Mouse (Mus musculus): ENCODE results near the gene Igtp. TPM values are rescaled to one million over a fixed set of nuclear protein-coding genes. Genes with fewer than 3 reads are reported as not detected.
"Not testable (repeated sequence)": the region's sequence is repeated elsewhere in the genome, so short reads cannot be mapped to it uniquely, and the experiment has no call there.

Gene Igtp
- polyA plus RNA-seq, 1 experiment from 2014 or later, result 1.2 TPM

- 96% methylated on average over 6 of the region's 6 CpGs for WGBS
- DNase-seq (ENCODE audit: extremely low spot score, low spot score), result no peak
- H3K27ac ChIP-seq, result no peak overlapping the region
- H3K4me3 ChIP-seq, result no peak overlapping the region
- H3K9me3 ChIP-seq, result no peaks in the 10 kb centered on the region
- H3K36me3 ChIP-seq (replicated peaks), result no peaks in the 10 kb centered on the region
- H3K4me1 ChIP-seq, result peaks cover 10% of the 10 kb centered on the region
- H3K27me3 ChIP-seq (ENCODE audit: poor library complexity, severe bottlenecking), result no peaks in the 10 kb centered on the region
Measured at GRCm38 (mm10) chr11:58189675-58190074, 9.7 kb upstream of the Igtp start.

- no peak overlapping the region for H3K4me3 ChIP-seq
- no peak overlapping the region for H3K27ac ChIP-seq
- no peaks in the 10 kb centered on the region for H3K27me3 ChIP-seq (ENCODE audit: poor library complexity, severe bottlenecking)
- DNase-seq (ENCODE audit: extremely low spot score, low spot score), result no peak
- H3K36me3 ChIP-seq (replicated peaks), result no peaks in the 10 kb centered on the region
- H3K4me1 ChIP-seq, result peaks cover 10% of the 10 kb centered on the region
- no peaks in the 10 kb centered on the region for H3K9me3 ChIP-seq
- 84% methylated on average over 3 of the region's 3 CpGs for WGBS
Measured at GRCm38 (mm10) chr11:58193326-58193725, 6.0 kb upstream of the Igtp start.

- no peak overlapping the region for H3K27ac ChIP-seq
- no peak for DNase-seq (ENCODE audit: extremely low spot score, low spot score)
- WGBS, result 51% methylated on average over 4 of the region's 4 CpGs
- no peaks in the 10 kb centered on the region for H3K36me3 ChIP-seq (replicated peaks)
- no peaks in the 10 kb centered on the region for H3K9me3 ChIP-seq
- H3K4me3 ChIP-seq, result no peak overlapping the region
- no peaks in the 10 kb centered on the region for H3K27me3 ChIP-seq (ENCODE audit: poor library complexity, severe bottlenecking)
- H3K4me1 ChIP-seq, result peaks cover 11% of the 10 kb centered on the region
Measured at GRCm38 (mm10) chr11:58193860-58194520, 5.4 kb upstream of the Igtp start.

- DNase-seq (ENCODE audit: extremely low spot score, low spot score), result no peak
- Histone ChIP-seq H3K9me3 (no peaks in the 10 kb centered on the region), H3K27me3 (ENCODE audit: poor library complexity, severe bottlenecking) (no peaks in the 10 kb centered on the region), H3K27ac (peak overlapping the region; percentile 74), H3K36me3 (replicated peaks) (no peaks in the 10 kb centered on the region), H3K4me3 (peak overlapping the region; percentile 57), H3K4me1 (peaks cover 11% of the 10 kb centered on the region)
- 89% methylated on average over 4 of the region's 4 CpGs for WGBS
Measured at GRCm38 (mm10) chr11:58198663-58199062, 693 bp upstream of the Igtp start.

GRCm38 (mm10) chr11:58200226-58200625 lies 870 bp downstream of the Igtp start:
- H3K36me3 ChIP-seq (replicated peaks), result no peaks in the 10 kb centered on the region
- no peak for DNase-seq (ENCODE audit: extremely low spot score, low spot score)
- 91% methylated on average over 4 of the region's 4 CpGs for WGBS
- peaks cover 5% of the 10 kb centered on the region for H3K4me1 ChIP-seq
- no peaks in the 10 kb centered on the region for H3K27me3 ChIP-seq (ENCODE audit: poor library complexity, severe bottlenecking)
- H3K4me3 ChIP-seq, result no peak overlapping the region
- H3K9me3 ChIP-seq, result no peaks in the 10 kb centered on the region
- H3K27ac ChIP-seq, result no peak overlapping the region

- no peaks in the 10 kb centered on the region for H3K36me3 ChIP-seq (replicated peaks)
- H3K27ac ChIP-seq, result no peak overlapping the region
- no peak overlapping the region for H3K4me3 ChIP-seq
- H3K4me1 ChIP-seq, result peaks cover 5% of the 10 kb centered on the region
- H3K9me3 ChIP-seq, result no peaks in the 10 kb centered on the region
- DNase-seq (ENCODE audit: extremely low spot score, low spot score), result no peak
- H3K27me3 ChIP-seq (ENCODE audit: poor library complexity, severe bottlenecking), result no peaks in the 10 kb centered on the region
- WGBS, result 91% methylated on average over 12 of the region's 12 CpGs
Measured at GRCm38 (mm10) chr11:58201052-58201451, 1.7 kb downstream of the Igtp start.

- Histone ChIP-seq H3K9me3 (no peaks in the 10 kb centered on the region), H3K27ac (no peak overlapping the region), H3K4me3 (no peak overlapping the region), H3K4me1 (peaks cover 20% of the 10 kb centered on the region), H3K27me3 (ENCODE audit: poor library complexity, severe bottlenecking) (peaks cover 9% of the 10 kb centered on the region), H3K36me3 (replicated peaks) (no peaks in the 10 kb centered on the region)
- DNase-seq (ENCODE audit: extremely low spot score, low spot score), result no peak
- WGBS, result 100% methylated on average over 1 of the region's 1 CpGs
Measured at GRCm38 (mm10) chr11:58210321-58210886, 11.0 kb downstream of the Igtp start.

- H3K27ac ChIP-seq, result 0 out of 2 replicates have a peak overlapping the region, but pooled peaks have one; percentile 48
- H3K9me3 ChIP-seq, result no peaks in the 10 kb centered on the region
- peaks cover 9% of the 10 kb centered on the region for H3K27me3 ChIP-seq (ENCODE audit: poor library complexity, severe bottlenecking)
- 19% methylated on average over 9 of the region's 9 CpGs for WGBS
- DNase-seq (ENCODE audit: extremely low spot score, low spot score), result no peak
- peaks cover 20% of the 10 kb centered on the region for H3K4me1 ChIP-seq
- no peak overlapping the region for H3K4me3 ChIP-seq
- no peaks in the 10 kb centered on the region for H3K36me3 ChIP-seq (replicated peaks)
Measured at GRCm38 (mm10) chr11:58211062-58211681, 11.8 kb downstream of the Igtp start.

GRCm38 (mm10) chr11:58211682-58212067 lies 12.3 kb downstream of the Igtp start:
- WGBS, result 13% methylated on average over 2 of the region's 2 CpGs
- no peak overlapping the region for H3K4me3 ChIP-seq
- no peaks in the 10 kb centered on the region for H3K9me3 ChIP-seq
- peaks cover 9% of the 10 kb centered on the region for H3K27me3 ChIP-seq (ENCODE audit: poor library complexity, severe bottlenecking)
- no peak for DNase-seq (ENCODE audit: extremely low spot score, low spot score)
- no peak overlapping the region for H3K27ac ChIP-seq
- no peaks in the 10 kb centered on the region for H3K36me3 ChIP-seq (replicated peaks)
- peaks cover 20% of the 10 kb centered on the region for H3K4me1 ChIP-seq

GRCm38 (mm10) chr11:58213673-58214342 lies 14.5 kb downstream of the Igtp start:
- no peaks in the 10 kb centered on the region for H3K36me3 ChIP-seq (replicated peaks)
- no peak overlapping the region for H3K4me3 ChIP-seq
- no peak overlapping the region for H3K27ac ChIP-seq
- DNase-seq (ENCODE audit: extremely low spot score, low spot score), result no peak
- H3K27me3 ChIP-seq (ENCODE audit: poor library complexity, severe bottlenecking), result peaks cover 9% of the 10 kb centered on the region
- peaks cover 20% of the 10 kb centered on the region for H3K4me1 ChIP-seq
- no peaks in the 10 kb centered on the region for H3K9me3 ChIP-seq
- 85% methylated on average over 7 of the region's 7 CpGs for WGBS

GRCm38 (mm10) chr11:58214391-58215048 lies 15.2 kb downstream of the Igtp start:
- peak overlapping the region; percentile 66; the same call in 1 of the 2 replicates for H3K27ac ChIP-seq
- peak overlapping the region; percentile 41 for H3K4me3 ChIP-seq
- peaks cover 20% of the 10 kb centered on the region for H3K4me1 ChIP-seq
- peaks cover 9% of the 10 kb centered on the region for H3K27me3 ChIP-seq (ENCODE audit: poor library complexity, severe bottlenecking)
- WGBS, result 53% methylated on average over 17 of the region's 17 CpGs
- no peaks in the 10 kb centered on the region for H3K36me3 ChIP-seq (replicated peaks)
- H3K9me3 ChIP-seq, result no peaks in the 10 kb centered on the region
- peak; percentile 27 for DNase-seq (ENCODE audit: extremely low spot score, low spot score)

GRCm38 (mm10) chr11:58215049-58215430 lies 15.7 kb downstream of the Igtp start:
- not testable (repeated sequence) for H3K36me3 ChIP-seq (replicated peaks); H3K4me3 ChIP-seq; DNase-seq (ENCODE audit: extremely low spot score, low spot score); H3K9me3 ChIP-seq; H3K27me3 ChIP-seq (ENCODE audit: poor library complexity, severe bottlenecking); H3K27ac ChIP-seq
- 42% methylated on average over 2 of the region's 3 CpGs for WGBS
- H3K4me1 ChIP-seq, result peaks cover 20% of the 10 kb centered on the region
